ENCODE assay signal across 25 mouse cellular contexts in genomic region chr16:3859254-3859653, GRCm38 (mm10). TPM values are rescaled to one million over a fixed set of nuclear protein-coding genes. Genes with fewer than 3 reads are reported as not detected.
"Had no signal": no experiment of that assay in that cellular context is flagged by ENCODE, and none has a peak within 500 bp of the region (broad histone marks: within the 10 kb centered on the region; RNA-seq: fewer than 3 reads in every experiment).

No protein-coding gene starts in this region.

- DNase-seq: gastrocnemius, adult 2 months; gastrocnemius, postnatal 10 days; gastrocnemius, postnatal 25 days; heart, adult 2 months; heart, postnatal 10 days; heart, postnatal 4 days; kidney, adult 18-20 months; kidney, adult 8-10 months; kidney, postnatal 14 days; kidney, postnatal 36 days; left cerebral cortex, postnatal 4 days had no signal

- ATAC-seq: hindbrain, embryonic 16.5 days; inflammation-experienced regulatory T-cells, adult 6 months; intestine, embryonic 15.5 days; intestine, postnatal 0 days; liver, embryonic 12.5 days had no signal

RNA-seq across cellular contexts. Expression of gene Gm20695, which starts 25.2 kb away (rescaled TPM):
- total RNA-seq: gastrocnemius, postnatal 25 days; heart, postnatal 10 days; heart, postnatal 25 days; layer of hippocampus, adult 18-20 months had no signal

RNA-seq across cellular contexts. Expression of gene Olfr15, which starts 28.6 kb away (rescaled TPM):
- total RNA-seq: gastrocnemius, adult 2 months; gastrocnemius, postnatal 10 days; gastrocnemius, postnatal 25 days; gastrocnemius, postnatal 4 days; heart, adult 2 months; heart, postnatal 10 days; heart, postnatal 25 days; heart, postnatal 4 days; layer of hippocampus, adult 18-20 months; layer of hippocampus, postnatal 10 days; layer of hippocampus, postnatal 25 days; left cerebral cortex, adult 2 months; left cerebral cortex, postnatal 10 days; left cerebral cortex, postnatal 25 days; left cerebral cortex, postnatal 4 days; liver, adult 2 months had no signal
